ENCODE assay signal across 7 mouse cellular contexts in the genomic region with DNA sequence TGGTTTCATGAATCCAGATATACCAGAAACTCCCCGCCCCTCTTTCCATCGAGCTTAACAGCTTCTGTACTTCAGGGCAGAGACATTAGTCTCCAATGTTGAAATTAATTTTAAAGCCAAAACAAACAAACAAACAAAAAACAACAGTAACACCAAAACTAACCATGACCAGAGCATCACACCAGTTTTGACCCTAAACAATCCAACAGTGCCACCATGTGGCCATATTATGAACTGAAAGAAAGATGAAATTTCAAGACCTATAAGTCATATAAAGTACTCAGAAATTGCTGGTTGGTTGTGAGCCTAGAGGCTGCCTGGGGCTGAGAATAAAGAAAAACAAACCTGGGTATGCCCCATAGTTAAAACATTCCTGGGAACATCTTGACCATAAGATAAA.
DNase-seq lines count a peak whose midpoint lies in the region; ATAC-seq and TF ChIP-seq lines count a peak whose summit lies in the region.
"Not testable (repeated sequence)": the region's sequence is repeated elsewhere in the genome, so short reads cannot be mapped to it uniquely, and the experiment has no call there.

No protein-coding gene starts in this region.

- ATAC-seq in liver, postnatal 0 days = not testable (repeated sequence)

- not testable (repeated sequence) for H3K4me2 ChIP-seq in liver, postnatal 0 days (ENCODE audit: low read depth, low read length)

- 22% methylated on average over 2 of the region's 2 CpGs for WGBS in liver, postnatal 0 days (ENCODE audit: insufficient replicate concordance)

- H3K9me3 ChIP-seq in liver, postnatal 0 days (ENCODE audit: low read length) = not testable (repeated sequence)

- DNase-seq in MEL-GATA-1-ER (ENCODE audit: extremely low read depth, low read depth) = peak; percentile 36
- peak; percentile 4 for DNase-seq in c-Kit-negative CD71-positive TER-119-positive erythroid progenitor cells, embryonic 14.5 days (ENCODE audit: low read depth, low spot score)
- peak; percentile 54 for DNase-seq in embryo, embryonic 11 days
- DNase-seq in heart, adult 8-10 months (ENCODE audit: low spot score) = peak; percentile 23
- DNase-seq in kidney, postnatal 14 days = peak; percentile 26
- DNase-seq in liver, postnatal 0 days = not testable (repeated sequence)
- DNase-seq in naive thymus-derived CD4-positive, alpha-beta T cell, adult 2 months (ENCODE audit: low read depth) = peak; percentile 17

- not testable (repeated sequence) for H3K27me3 ChIP-seq in liver, postnatal 0 days (ENCODE audit: insufficient read depth, low read length)

- H3K9ac ChIP-seq in liver, postnatal 0 days (replicated peaks) = not testable (repeated sequence)

- H3K36me3 ChIP-seq in liver, postnatal 0 days (replicated peaks; ENCODE audit: insufficient read depth, low read length) = not testable (repeated sequence)

- H3K4me3 ChIP-seq in liver, postnatal 0 days (ENCODE audit: low read depth, low read length) = not testable (repeated sequence)

- H3K27ac ChIP-seq in liver, postnatal 0 days (ENCODE audit: low read depth) = not testable (repeated sequence)

- TF ChIP-seq CTCF in liver, postnatal 0 days (IDR thresholded peaks at IDR 0.05; ENCODE audit: low read depth) = peak; percentile 70

- TF ChIP-seq EP300 in liver, postnatal 0 days (IDR thresholded peaks at IDR 0.05; ENCODE audit: low read depth) = not testable (repeated sequence)

- not testable (repeated sequence) for H3K4me1 ChIP-seq in liver, postnatal 0 days (ENCODE audit: insufficient read depth)
